Mouse (Mus musculus) heart, embryonic 13.5 days (tissue): ENCODE measurements at regions not wholly inside any gene's neighbourhood (a gene's known extent, or its start where the extent isn't known, plus 50 kb on each side); places are given as distances from the start of the nearest gene placed in this dataset.
A peak's percentile ranks its signal among the peaks of the same experiment; 100 is the strongest.

Experiments
- ATAC-seq: fragments of 200-750 bp; cut with Nextera tagmentation; 2 replicates; pipeline ENCODE4 v1.8.0; 2017; ENCODE audit warnings: moderate TSS enrichment; ENCODE audit not compliant: insufficient number of reproducible peaks, low FRiP score, low TSS enrichment; ENCODE audit errors: extremely low read depth
- H3K27ac ChIP-seq: fragments of 300-500 bp; sonication (generic); replicated peaks from 2 replicates; pipeline ENCODE4 v1.5.1; 2015; ENCODE audit warnings: moderate library complexity, mild to moderate bottlenecking, inconsistent platforms
- H3K27me3 ChIP-seq: fragments of 300-500 bp; sonication (generic); replicated peaks from 2 replicates; pipeline ENCODE4 v1.6.1; 2015; ENCODE audit warnings: mild to moderate bottlenecking, inconsistent platforms
- H3K36me3 ChIP-seq: fragments of 300-500 bp; sonication (generic); 2 replicates; pipeline ENCODE4 v1.6.1; 2015; ENCODE audit warnings: mild to moderate bottlenecking, inconsistent platforms
- H3K4me1 ChIP-seq: fragments of 300-500 bp; sonication (generic); 2 replicates; pipeline ENCODE4 v1.6.1; 2015; ENCODE audit warnings: inconsistent platforms
- H3K4me2 ChIP-seq: fragments of 300-500 bp; sonication (generic); 2 replicates; pipeline ENCODE4 v1.6.1; 2015; ENCODE audit warnings: inconsistent platforms, mild to moderate bottlenecking, moderate library complexity
- H3K4me3 ChIP-seq: fragments of 300-500 bp; sonication (generic); 2 replicates; pipeline ENCODE4 v1.5.1; 2015; ENCODE audit warnings: moderate library complexity, mild to moderate bottlenecking, inconsistent platforms
- H3K9ac ChIP-seq: fragments of 300-500 bp; sonication (generic); 2 replicates; pipeline ENCODE4 v1.6.1; 2015; ENCODE audit warnings: inconsistent platforms, mild to moderate bottlenecking, moderate library complexity
- H3K9me3 ChIP-seq: fragments of 300-500 bp; sonication (generic); 2 replicates; pipeline ENCODE4 v1.6.1; 2016; ENCODE audit warnings: inconsistent platforms
- WGBS: fragments of 180-500 bp; shearing (Covaris S2); methylation state at CpG from one replicate; pipeline ENCODE4 v1.1.7; 2015; ENCODE audit warnings: mixed read lengths; 5-methylcytosine and 5-hydroxymethylcytosine counted together

- no peak overlapping the region for H3K9ac ChIP-seq
- H3K4me2 ChIP-seq = no peak overlapping the region
- no peak overlapping the region for H3K27ac ChIP-seq
- no peaks in the 10 kb centered on the region for H3K27me3 ChIP-seq
- no peak for ATAC-seq
- H3K4me1 ChIP-seq = no peaks in the 10 kb centered on the region
- H3K36me3 ChIP-seq = no peaks in the 10 kb centered on the region
- no peak overlapping the region for H3K4me3 ChIP-seq
- H3K9me3 ChIP-seq = no peaks in the 10 kb centered on the region
- 65% methylated on average over 5 of the region's 5 CpGs for WGBS
Measured at GRCm38 (mm10) chr14:47897907-47898530, 222.6 kb upstream of the Peli2 start.

- no peaks in the 10 kb centered on the region for H3K36me3 ChIP-seq
- no peak overlapping the region for H3K27ac ChIP-seq
- no peak overlapping the region for H3K4me2 ChIP-seq
- H3K9ac ChIP-seq = no peak overlapping the region
- H3K9me3 ChIP-seq = no peaks in the 10 kb centered on the region
- ATAC-seq = no peak
- 87% methylated on average over 4 of the region's 4 CpGs for WGBS
- no peaks in the 10 kb centered on the region for H3K27me3 ChIP-seq
- no peak overlapping the region for H3K4me3 ChIP-seq
- no peaks in the 10 kb centered on the region for H3K4me1 ChIP-seq
Measured at GRCm38 (mm10) chr14:47898605-47899004, 222.0 kb upstream of the Peli2 start.

- no peaks in the 10 kb centered on the region for H3K36me3 ChIP-seq
- no peak overlapping the region for H3K9ac ChIP-seq
- H3K27me3 ChIP-seq = no peaks in the 10 kb centered on the region
- H3K27ac ChIP-seq = no peak overlapping the region
- no peak overlapping the region for H3K4me2 ChIP-seq
- no peak for ATAC-seq
- H3K4me1 ChIP-seq = peaks cover 3% of the 10 kb centered on the region; the same call in 1 of the 2 replicates
- no peaks in the 10 kb centered on the region for H3K9me3 ChIP-seq
- H3K4me3 ChIP-seq = no peak overlapping the region
Measured at GRCm38 (mm10) chr14:47905334-47905733, 215.3 kb upstream of the Peli2 start.

- H3K9me3 ChIP-seq = no peaks in the 10 kb centered on the region
- H3K4me2 ChIP-seq = peak overlapping the region; percentile 28
- H3K27ac ChIP-seq = no peak overlapping the region
- no peaks in the 10 kb centered on the region for H3K36me3 ChIP-seq
- H3K4me1 ChIP-seq = peaks cover 7% of the 10 kb centered on the region; the same call in 1 of the 2 replicates
- H3K4me3 ChIP-seq = no peak overlapping the region
- ATAC-seq = no peak
- no peaks in the 10 kb centered on the region for H3K27me3 ChIP-seq
- no peak overlapping the region for H3K9ac ChIP-seq
- WGBS = 58% methylated on average over 8 of the region's 8 CpGs
Measured at GRCm38 (mm10) chr14:47909129-47909528, 211.5 kb upstream of the Peli2 start.

GRCm38 (mm10) chr14:47910741-47911295 is 209.8 kb upstream of the Peli2 start:
- WGBS = 44% methylated on average over 6 of the region's 6 CpGs
- no peak for ATAC-seq
- Histone ChIP-seq H3K4me1 (peaks cover 7% of the 10 kb centered on the region; the same call in 1 of the 2 replicates), H3K27me3 (no peaks in the 10 kb centered on the region), H3K27ac (no peak overlapping the region), H3K9ac (no peak overlapping the region), H3K9me3 (no peaks in the 10 kb centered on the region), H3K4me3 (no peak overlapping the region), H3K36me3 (no peaks in the 10 kb centered on the region), H3K4me2 (no peak overlapping the region)

GRCm38 (mm10) chr14:47911546-47912545 is 208.8 kb upstream of the Peli2 start:
- H3K9me3 ChIP-seq = no peaks in the 10 kb centered on the region
- no peak for ATAC-seq
- H3K4me2 ChIP-seq = no peak overlapping the region
- no peak overlapping the region for H3K27ac ChIP-seq
- H3K27me3 ChIP-seq = no peaks in the 10 kb centered on the region
- H3K36me3 ChIP-seq = no peaks in the 10 kb centered on the region
- H3K9ac ChIP-seq = no peak overlapping the region
- H3K4me3 ChIP-seq = no peak overlapping the region
- WGBS = 73% methylated on average over 9 of the region's 9 CpGs
- H3K4me1 ChIP-seq = peaks cover 7% of the 10 kb centered on the region; the same call in 1 of the 2 replicates

GRCm38 (mm10) chr14:47915621-47916020 is 205.0 kb upstream of the Peli2 start:
- H3K4me2 ChIP-seq = no peak overlapping the region
- 0 out of 2 replicates have a peak, but pooled peaks cover 2% of the 10 kb centered on the region for H3K4me1 ChIP-seq
- H3K36me3 ChIP-seq = no peaks in the 10 kb centered on the region
- H3K9ac ChIP-seq = no peak overlapping the region
- H3K27me3 ChIP-seq = no peaks in the 10 kb centered on the region
- no peak overlapping the region for H3K27ac ChIP-seq
- no peak overlapping the region for H3K4me3 ChIP-seq
- WGBS = 50% methylated on average over 1 of the region's 1 CpGs
- no peak for ATAC-seq
- H3K9me3 ChIP-seq = no peaks in the 10 kb centered on the region

- no peak overlapping the region for H3K27ac ChIP-seq
- WGBS = 75% methylated on average over 9 of the region's 9 CpGs
- H3K4me2 ChIP-seq = no peak overlapping the region
- no peaks in the 10 kb centered on the region for H3K9me3 ChIP-seq
- no peaks in the 10 kb centered on the region for H3K27me3 ChIP-seq
- no peak for ATAC-seq
- H3K9ac ChIP-seq = no peak overlapping the region
- no peaks in the 10 kb centered on the region for H3K36me3 ChIP-seq
- no peak overlapping the region for H3K4me3 ChIP-seq
- H3K4me1 ChIP-seq = peaks cover 5% of the 10 kb centered on the region; the same call in 1 of the 2 replicates
Measured at GRCm38 (mm10) chr14:47920638-47921347, 199.8 kb upstream of the Peli2 start.

- Histone ChIP-seq H3K9me3 (no peaks in the 10 kb centered on the region), H3K27me3 (no peaks in the 10 kb centered on the region), H3K4me3 (no peak overlapping the region), H3K36me3 (no peaks in the 10 kb centered on the region), H3K4me1 (peaks cover 5% of the 10 kb centered on the region; the same call in 1 of the 2 replicates), H3K4me2 (peak overlapping the region; percentile 28), H3K9ac (no peak overlapping the region), H3K27ac (no peak overlapping the region)
- WGBS = 38% methylated on average over 10 of the region's 10 CpGs
- ATAC-seq = no peak; the same call in 1 of the 2 replicates
Measured at GRCm38 (mm10) chr14:47921811-47922277, 198.8 kb upstream of the Peli2 start.

- Histone ChIP-seq H3K4me3 (no peak overlapping the region), H3K36me3 (no peaks in the 10 kb centered on the region), H3K27ac (no peak overlapping the region), H3K27me3 (no peaks in the 10 kb centered on the region), H3K4me1 (peaks cover 5% of the 10 kb centered on the region; the same call in 1 of the 2 replicates), H3K9ac (no peak overlapping the region), H3K4me2 (no peak overlapping the region), H3K9me3 (no peaks in the 10 kb centered on the region)
- ATAC-seq = no peak
- WGBS = 73% methylated on average over 3 of the region's 3 CpGs
Measured at GRCm38 (mm10) chr14:47926416-47926815, 194.2 kb upstream of the Peli2 start.

- no peak for ATAC-seq
- Histone ChIP-seq H3K27me3 (no peaks in the 10 kb centered on the region), H3K27ac (no peak overlapping the region), H3K4me1 (no peaks in the 10 kb centered on the region), H3K4me3 (no peak overlapping the region), H3K9me3 (peaks cover 3% of the 10 kb centered on the region; the same call in 1 of the 2 replicates), H3K4me2 (no peak overlapping the region), H3K9ac (no peak overlapping the region), H3K36me3 (no peaks in the 10 kb centered on the region)
- 79% methylated on average over 6 of the region's 6 CpGs for WGBS
Measured at GRCm38 (mm10) chr14:47935401-47935800, 185.2 kb upstream of the Peli2 start.
